Mouse (Mus musculus): ENCODE data around the gene Nrsn2.

Gene Nrsn2

GRCm38 (mm10) chr2:152376345-152376741 lies at the start of gene Nrsn2:
Gene Nrsn2, minus strand, starts transcription at chr2:152376638.
- peak; percentile 71 for DNase-seq

GRCm38 (mm10) chr2:152415786-152416185 lies 39.3 kb upstream of the Nrsn2 start:
- DNase-seq, result no peak

DNA sequence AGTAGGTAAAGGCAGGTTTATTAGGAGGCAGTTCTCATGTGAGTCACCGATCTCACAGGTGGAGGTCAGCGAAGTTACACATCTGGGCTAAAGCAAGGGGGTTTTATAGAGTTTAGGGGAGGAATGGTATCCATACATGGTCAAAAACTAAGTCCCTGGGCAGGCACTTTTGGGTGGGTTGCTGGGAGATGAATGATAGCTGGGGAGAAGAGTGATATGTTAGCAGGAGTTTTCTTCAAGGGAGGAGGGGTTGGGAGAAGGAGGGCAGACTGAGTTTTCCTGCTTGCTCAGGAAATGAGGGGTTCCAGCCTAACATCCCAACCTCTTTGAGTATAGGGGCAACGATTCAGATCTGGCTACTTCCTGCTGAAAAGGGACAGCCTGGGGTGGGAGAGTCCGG lies 38.8 kb upstream of the Nrsn2 start, which contains the start of gene 6820408C15Rik:
TSS of gene 6820408C15Rik (plus strand) at position 301 of the 400 bp plus-strand sequence.
- DNase-seq, result no peak

DNA sequence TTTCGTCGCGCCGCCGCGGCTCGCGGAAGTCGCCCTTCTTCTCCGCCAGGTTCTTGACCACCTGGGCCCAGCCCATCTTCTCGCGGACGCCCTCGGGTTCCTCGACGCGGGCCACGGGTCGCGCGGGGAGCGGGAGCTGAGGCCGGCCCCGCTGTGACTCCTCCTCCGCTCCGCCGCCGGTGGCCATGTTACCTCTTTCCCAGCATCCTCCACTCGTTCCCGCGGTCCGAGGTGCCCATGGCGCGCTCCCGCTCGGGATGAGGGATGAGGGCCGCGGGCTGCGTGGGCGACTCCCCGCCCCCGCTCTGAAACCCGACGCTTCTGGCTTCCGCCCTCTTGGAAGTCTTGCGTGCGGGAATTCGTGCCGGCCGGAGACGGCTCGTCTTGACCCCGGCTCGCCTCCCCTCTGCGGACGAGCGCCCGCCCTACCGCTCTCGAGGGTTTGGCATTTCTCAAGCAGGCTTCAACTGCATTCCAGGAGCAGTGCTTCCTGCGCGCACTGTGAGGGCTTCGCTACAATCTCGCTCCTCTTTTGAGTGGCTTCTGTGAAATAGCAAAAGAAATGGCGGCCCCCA lies 38.2 kb upstream of the Nrsn2 start, which contains the start of gene Zcchc3:
TSS of gene Zcchc3 (minus strand) at position 437 of the 575 bp plus-strand sequence.
- DNase-seq, result peak; percentile 87

DNA sequence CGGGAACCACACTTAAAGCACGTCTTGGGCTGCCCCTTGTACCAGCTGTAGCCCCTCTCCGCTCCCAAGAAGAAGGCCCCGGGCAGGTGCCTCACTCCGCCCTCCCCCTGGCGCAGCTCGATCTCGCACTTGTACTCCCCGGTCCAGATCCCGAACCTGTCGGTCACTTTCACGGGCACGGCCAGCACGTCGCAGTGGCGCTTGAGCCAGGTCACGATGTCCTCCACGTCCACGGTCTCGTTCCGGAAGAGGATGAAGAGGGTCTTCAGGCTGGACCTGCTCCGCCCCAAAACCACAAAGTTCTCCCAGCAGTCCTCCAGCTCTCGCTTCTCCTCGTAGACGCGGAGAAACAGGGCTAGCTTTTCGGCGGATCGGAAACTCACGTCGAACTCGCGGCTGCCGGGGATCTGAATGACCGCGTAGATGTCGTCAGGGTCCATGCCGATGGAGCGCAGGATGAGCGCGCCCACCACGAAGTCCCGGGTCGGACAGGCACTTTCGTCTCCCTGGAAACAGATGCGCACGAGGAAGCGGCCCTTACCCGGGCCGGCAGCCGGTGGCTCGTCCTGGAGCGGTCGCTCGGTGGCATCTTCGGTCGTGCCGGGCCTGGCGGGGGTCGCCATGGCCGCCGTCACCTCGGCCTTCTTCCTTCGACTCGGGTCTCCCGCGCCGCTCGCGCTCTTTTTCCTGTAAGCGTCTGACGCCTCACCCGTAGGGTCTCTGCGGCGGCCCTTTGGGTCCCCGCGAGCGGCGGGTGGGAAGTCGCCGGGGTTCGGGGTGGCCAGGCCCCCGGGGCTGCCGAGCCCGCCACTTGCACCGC lies 37.5 kb upstream of the Nrsn2 start:
- DNase-seq, result no peak

- no peak for DNase-seq
Measured at GRCm38 (mm10) chr2:152413158-152413764, 36.8 kb upstream of the Nrsn2 start.

DNA sequence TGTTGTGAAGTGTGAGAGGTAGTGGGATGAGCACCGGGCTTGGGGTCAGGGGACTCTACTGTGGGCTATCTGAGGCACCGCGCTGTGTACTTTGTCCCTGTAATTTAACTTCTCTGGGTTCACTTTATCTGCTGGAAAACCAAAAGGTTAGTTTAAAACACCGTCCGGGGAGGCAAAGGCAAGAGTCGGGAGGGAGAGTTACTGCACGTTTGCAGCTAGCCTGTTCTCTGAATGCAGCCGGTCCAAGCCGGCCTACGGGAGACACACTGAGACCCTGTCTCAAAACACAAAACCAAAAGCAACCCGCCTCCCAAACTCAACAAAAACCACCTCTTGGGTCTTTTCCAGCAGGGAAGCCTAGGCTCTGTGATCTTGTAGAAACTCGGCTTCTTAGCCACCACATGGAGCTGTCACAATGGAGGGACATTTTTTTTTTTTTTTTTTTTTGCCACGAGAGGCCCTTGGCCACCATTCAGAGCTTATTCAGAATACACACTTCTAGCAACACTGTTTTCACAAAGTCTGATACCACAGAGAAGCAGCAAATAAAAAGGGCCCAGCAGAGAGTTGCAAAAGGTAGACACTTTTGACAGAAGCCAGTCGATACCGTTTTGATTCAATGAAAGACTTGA lies 36.2 kb upstream of the Nrsn2 start:
- DNase-seq, result no peak

DNA sequence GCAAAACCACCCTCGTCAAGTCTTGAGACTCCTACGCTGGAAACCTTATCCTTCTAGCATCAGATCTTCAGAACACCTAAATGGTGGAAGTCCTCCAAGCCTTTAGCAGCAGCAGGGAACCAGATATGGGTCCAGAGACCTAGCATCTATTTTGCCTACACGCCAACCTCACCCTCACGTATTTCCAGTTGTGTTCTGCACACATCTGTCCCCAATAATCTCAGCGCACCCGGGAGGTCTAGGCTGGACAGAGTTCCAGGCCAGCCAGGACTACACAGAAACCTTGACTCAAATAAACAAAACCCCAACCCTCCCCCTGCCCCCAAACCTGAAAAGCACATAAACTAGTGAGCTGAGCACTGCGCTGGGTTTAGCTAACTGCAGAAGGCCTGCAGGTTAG lies 35.0 kb upstream of the Nrsn2 start:
- no peak for DNase-seq

DNA sequence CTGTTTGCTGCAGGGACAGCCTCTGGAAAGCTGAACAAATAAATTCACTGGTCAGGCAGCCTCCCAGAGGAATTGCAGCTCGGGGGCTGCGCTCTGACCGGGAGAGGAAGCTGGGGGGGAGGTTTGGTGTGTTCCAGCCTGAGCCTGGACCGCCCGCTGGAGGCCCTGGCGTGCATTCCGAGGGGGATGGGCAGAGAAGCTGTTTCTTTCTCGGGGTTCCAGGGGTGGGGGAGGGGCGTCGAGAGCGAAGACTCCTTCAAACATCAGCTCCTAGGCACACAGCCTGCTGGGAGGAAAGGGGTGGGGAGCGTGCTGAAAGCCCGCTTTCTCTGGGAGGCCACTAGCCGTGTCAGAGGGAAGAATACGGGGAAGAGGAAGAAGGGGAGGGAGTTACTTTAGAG lies 34.5 kb upstream of the Nrsn2 start:
- peak; percentile 70 for DNase-seq

DNA sequence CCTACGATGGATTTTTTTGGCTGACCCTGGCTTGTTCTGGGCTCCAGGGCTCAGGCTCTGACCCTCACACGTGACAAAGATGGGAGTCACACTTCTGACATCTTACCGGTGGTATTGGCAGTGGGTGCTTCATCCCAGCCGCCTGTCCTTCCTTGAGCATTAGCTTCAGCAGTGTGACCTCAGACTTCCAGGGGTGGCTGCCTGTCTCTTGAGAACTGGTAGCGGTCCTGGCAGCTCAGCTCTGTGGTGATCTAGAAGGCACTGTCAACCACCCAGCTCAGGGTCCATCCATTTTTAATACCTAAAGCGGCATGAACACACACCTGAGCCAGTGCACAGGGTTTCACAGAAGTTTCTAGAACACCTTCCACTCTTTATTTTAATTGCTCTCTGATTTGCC lies 33.3 kb upstream of the Nrsn2 start:
- no peak for DNase-seq

- peak; percentile 99 for DNase-seq
Measured at GRCm38 (mm10) chr2:152406126-152406525, 29.7 kb upstream of the Nrsn2 start.

- no peak for DNase-seq
Measured at GRCm38 (mm10) chr2:152399122-152399542, 22.7 kb upstream of the Nrsn2 start.

DNA sequence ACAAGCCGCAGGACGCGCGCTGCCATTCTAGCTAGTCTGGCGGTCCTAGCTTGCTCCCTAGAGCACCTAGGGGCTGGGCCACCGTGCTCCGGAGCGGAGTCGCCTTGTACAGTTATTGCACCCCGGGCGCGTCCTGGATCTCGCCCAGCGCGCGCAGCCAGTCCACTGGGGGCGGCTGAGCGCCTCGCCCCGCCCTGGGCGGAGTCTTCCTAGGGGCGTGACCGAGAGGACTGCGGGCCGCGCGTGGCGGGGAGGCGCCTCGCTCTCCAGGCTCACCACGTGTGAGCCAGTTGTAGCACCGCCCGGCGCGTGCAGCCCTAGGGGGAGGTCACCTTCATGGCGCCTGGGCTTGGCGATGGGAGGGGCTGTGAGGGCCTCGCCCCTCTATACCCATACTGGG lies 22.3 kb upstream of the Nrsn2 start:
- peak; percentile 94 for DNase-seq

- DNase-seq, result peak; percentile 97
Measured at GRCm38 (mm10) chr2:152397680-152398435, 21.4 kb upstream of the Nrsn2 start, which contains the start of gene Sox12. Gene Sox12, minus strand, starts transcription at chr2:152398063.

DNA sequence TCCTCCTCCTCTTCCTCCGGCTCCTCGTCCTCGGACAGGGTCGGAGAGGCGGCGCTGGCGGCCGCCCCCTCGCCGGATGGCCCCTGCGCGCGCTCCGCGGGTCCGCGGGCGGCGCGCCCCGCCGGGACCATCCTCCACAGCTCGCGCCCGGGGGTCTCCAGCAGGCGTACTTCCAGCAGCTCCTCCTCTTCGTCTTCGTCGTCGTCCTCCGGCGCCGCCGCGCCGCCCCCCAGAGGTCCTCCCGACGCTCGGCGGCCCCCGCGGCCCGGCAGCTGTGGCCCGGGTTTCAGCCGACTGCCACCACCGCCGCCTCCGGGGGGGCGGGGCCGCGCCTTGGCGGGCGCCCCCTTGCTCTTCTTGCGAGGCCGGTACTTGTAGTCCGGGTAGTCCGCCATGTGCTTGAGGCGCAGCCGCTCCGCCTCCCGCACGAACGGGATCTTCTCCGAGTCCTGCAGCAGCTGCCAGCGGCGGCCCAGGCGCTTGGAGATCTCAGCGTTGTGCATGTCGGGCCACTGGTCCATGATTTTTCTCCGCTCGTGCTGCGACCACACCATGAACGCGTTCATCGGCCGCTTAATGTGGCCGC lies 20.7 kb upstream of the Nrsn2 start:
- peak; percentile 89 for DNase-seq

GRCm38 (mm10) chr2:152396110-152397003 lies 19.9 kb upstream of the Nrsn2 start:
- DNase-seq, result peak; percentile 90

- no peak for DNase-seq
Measured at GRCm38 (mm10) chr2:152395271-152395920, 19.0 kb upstream of the Nrsn2 start.

GRCm38 (mm10) chr2:152393225-152394017 lies 17.0 kb upstream of the Nrsn2 start:
- no peak for DNase-seq

DNA sequence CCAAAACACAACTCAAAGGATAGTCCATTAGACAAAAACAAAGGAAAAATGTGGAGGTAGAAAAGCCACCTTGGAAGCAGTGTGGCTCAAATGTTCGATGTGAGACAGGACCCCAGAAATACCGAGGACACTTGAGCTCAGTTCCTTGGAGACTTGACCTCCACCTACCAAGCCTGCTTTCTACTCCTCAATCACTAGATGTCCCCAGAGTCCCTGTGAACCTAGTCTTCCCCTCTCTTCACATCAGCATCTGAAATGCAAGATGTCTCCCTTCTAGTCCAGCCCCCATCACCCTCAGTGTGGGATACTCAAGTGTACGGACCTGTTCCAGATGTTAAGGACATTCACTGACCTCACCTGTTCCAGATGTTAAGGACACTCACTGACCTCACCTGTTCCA lies 16.3 kb upstream of the Nrsn2 start:
- no peak for DNase-seq

GRCm38 (mm10) chr2:152384191-152384590 lies 7.8 kb upstream of the Nrsn2 start:
- DNase-seq, result no peak

All from right cerebral cortex, adult 18-20 months (tissue).